Mouse (Mus musculus): Measurements from ENCODE around the gene H2-Oa. TPM values are rescaled to one million over a fixed set of nuclear protein-coding genes. Genes with fewer than 3 reads are reported as not detected.

The H2-Oa gene
- polyA plus RNA-seq, 1 experiment from 2014 or later: 0.24 TPM

GRCm38 (mm10) chr17:34126826-34127420, 34.8 kb downstream of the H2-Oa start:
- ATAC-seq (ENCODE audit: low read depth): no peak
- no peak overlapping the region for H3K9ac ChIP-seq
- H3K27ac ChIP-seq (replicated peaks): no peak overlapping the region
- H3K36me3 ChIP-seq: no peaks in the 10 kb centered on the region
- no peak overlapping the region; the same call in 1 of the 2 replicates for H3K4me3 ChIP-seq
- H3K4me2 ChIP-seq: no peak overlapping the region
- 35% methylated on average over 9 of the region's 9 CpGs for WGBS
- no peaks in the 10 kb centered on the region; the same call in 1 of the 2 replicates for H3K27me3 ChIP-seq
- peaks cover 56% of the 10 kb centered on the region for H3K4me1 ChIP-seq (replicated peaks)
- no peaks in the 10 kb centered on the region for H3K9me3 ChIP-seq

GRCm38 (mm10) chr17:34127475-34127874, 35.3 kb downstream of the H2-Oa start:
- 28% methylated on average over 6 of the region's 6 CpGs for WGBS
- no peak for ATAC-seq (ENCODE audit: low read depth)

GRCm38 (mm10) chr17:34128264-34128937, 36.3 kb downstream of the H2-Oa start:
- Histone ChIP-seq H3K27ac (replicated peaks) (peak overlapping the region; percentile 46; the same call in 1 of the 2 replicates), H3K4me3 (0 out of 2 replicates have a peak overlapping the region, but pooled peaks have one; percentile 8), H3K9me3 (no peaks in the 10 kb centered on the region), H3K4me2 (peak overlapping the region; percentile 17; the same call in 1 of the 2 replicates), H3K9ac (peak overlapping the region; percentile 52; the same call in 1 of the 2 replicates), H3K27me3 (no peaks in the 10 kb centered on the region; the same call in 1 of the 2 replicates), H3K4me1 (replicated peaks) (peaks cover 52% of the 10 kb centered on the region), H3K36me3 (no peaks in the 10 kb centered on the region)
- no peak for ATAC-seq (ENCODE audit: low read depth)
- WGBS: 21% methylated on average over 13 of the region's 13 CpGs

More at GRCm38 (mm10) chr17:34127475-34127874, 35.3 kb downstream of the H2-Oa start:
- Histone ChIP-seq H3K27me3 (no peaks in the 10 kb centered on the region; the same call in 1 of the 2 replicates), H3K4me2 (no peak overlapping the region), H3K4me1 (replicated peaks) (peaks cover 56% of the 10 kb centered on the region), H3K4me3 (no peak overlapping the region), H3K9ac (no peak overlapping the region), H3K9me3 (no peaks in the 10 kb centered on the region), H3K36me3 (no peaks in the 10 kb centered on the region), H3K27ac (replicated peaks) (no peak overlapping the region)

DNA sequence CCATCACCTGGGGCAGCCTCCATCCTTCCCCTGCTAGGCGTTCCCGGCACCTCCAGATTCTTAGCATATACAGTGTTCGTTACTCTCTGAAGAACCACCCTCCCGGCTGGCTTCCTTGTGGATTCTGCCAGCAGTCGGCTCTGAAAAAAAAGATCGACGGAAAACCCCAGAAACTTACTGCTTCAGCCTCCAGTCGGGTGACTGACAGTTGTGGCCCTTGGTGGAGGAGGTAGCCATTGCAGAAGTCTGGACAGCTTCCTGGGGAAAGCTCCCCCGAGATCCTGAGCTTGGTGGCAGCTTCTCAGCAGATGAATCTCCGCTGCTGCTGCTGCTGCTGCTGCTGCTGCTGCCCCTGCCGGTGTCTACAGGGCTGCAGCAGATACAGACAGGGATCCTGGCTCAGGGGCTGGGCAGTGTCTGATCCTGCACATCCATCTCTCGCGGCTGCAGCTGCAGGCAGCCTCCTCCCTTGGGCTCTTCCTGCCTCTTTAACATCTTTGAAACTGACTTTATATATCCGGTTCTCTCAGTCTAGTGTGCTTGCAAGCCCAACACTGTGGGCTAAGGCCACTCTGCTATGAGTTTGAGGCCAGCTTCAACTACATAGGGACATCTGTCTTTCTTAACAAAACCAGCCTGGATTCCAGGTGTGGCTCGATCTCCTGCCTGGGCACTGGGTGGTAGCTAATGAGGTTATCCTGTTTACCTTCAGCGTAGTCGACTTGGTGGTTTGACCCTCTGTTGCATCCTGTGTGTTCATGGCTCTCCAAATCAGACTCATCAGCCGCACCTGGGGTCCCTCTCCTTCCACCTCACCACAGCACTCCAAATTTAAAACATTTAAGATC, 37.0 kb downstream of the H2-Oa start:
- H3K9me3 ChIP-seq: no peaks in the 10 kb centered on the region
- 18% methylated on average over 18 of the region's 18 CpGs for WGBS
- peak overlapping the region; percentile 52; the same call in 1 of the 2 replicates for H3K9ac ChIP-seq
- peak overlapping the region; percentile 17; the same call in 1 of the 2 replicates for H3K4me2 ChIP-seq
- peak overlapping the region; percentile 46; the same call in 1 of the 2 replicates for H3K27ac ChIP-seq (replicated peaks)
- no peaks in the 10 kb centered on the region for H3K36me3 ChIP-seq
- H3K4me3 ChIP-seq: peak overlapping the region; percentile 8
- no peak for ATAC-seq (ENCODE audit: low read depth)
- H3K4me1 ChIP-seq (replicated peaks): peaks cover 44% of the 10 kb centered on the region
- no peaks in the 10 kb centered on the region; the same call in 1 of the 2 replicates for H3K27me3 ChIP-seq

GRCm38 (mm10) chr17:34130073-34130947, 38.2 kb downstream of the H2-Oa start:
- 80% methylated on average over 19 of the region's 19 CpGs for WGBS
- H3K27me3 ChIP-seq: no peaks in the 10 kb centered on the region; the same call in 1 of the 2 replicates
- H3K4me2 ChIP-seq: no peak overlapping the region
- H3K9me3 ChIP-seq: no peaks in the 10 kb centered on the region
- no peak for ATAC-seq (ENCODE audit: low read depth)
- H3K36me3 ChIP-seq: no peaks in the 10 kb centered on the region
- H3K4me3 ChIP-seq: no peak overlapping the region
- no peak overlapping the region for H3K27ac ChIP-seq (replicated peaks)
- H3K9ac ChIP-seq: no peak overlapping the region
- peaks cover 35% of the 10 kb centered on the region for H3K4me1 ChIP-seq (replicated peaks)

- H3K4me1 ChIP-seq (replicated peaks): peaks cover 31% of the 10 kb centered on the region
- no peaks in the 10 kb centered on the region for H3K9me3 ChIP-seq
- H3K4me2 ChIP-seq: no peak overlapping the region
- 73% methylated on average over 7 of the region's 7 CpGs for WGBS
- H3K27ac ChIP-seq (replicated peaks): no peak overlapping the region
- no peak overlapping the region for H3K4me3 ChIP-seq
- no peak overlapping the region for H3K9ac ChIP-seq
- ATAC-seq (ENCODE audit: low read depth): no peak
- peaks cover 9% of the 10 kb centered on the region for H3K27me3 ChIP-seq
- H3K36me3 ChIP-seq: no peaks in the 10 kb centered on the region
Observed at GRCm38 (mm10) chr17:34131911-34132310, 39.8 kb downstream of the H2-Oa start.

- Histone ChIP-seq H3K27me3 (peaks cover 23% of the 10 kb centered on the region), H3K9me3 (no peaks in the 10 kb centered on the region), H3K36me3 (no peaks in the 10 kb centered on the region), H3K27ac (replicated peaks) (no peak overlapping the region), H3K4me3 (no peak overlapping the region), H3K4me1 (replicated peaks) (peaks cover 19% of the 10 kb centered on the region), H3K4me2 (no peak overlapping the region), H3K9ac (no peak overlapping the region)
- no peak for ATAC-seq (ENCODE audit: low read depth)
- WGBS: 85% methylated on average over 11 of the region's 11 CpGs
Observed at GRCm38 (mm10) chr17:34133289-34133688, 41.1 kb downstream of the H2-Oa start.

- no peak overlapping the region for H3K9ac ChIP-seq
- no peaks in the 10 kb centered on the region for H3K9me3 ChIP-seq
- H3K4me1 ChIP-seq (replicated peaks): peaks cover 13% of the 10 kb centered on the region
- H3K36me3 ChIP-seq: no peaks in the 10 kb centered on the region
- no peak overlapping the region for H3K4me3 ChIP-seq
- no peak for ATAC-seq (ENCODE audit: low read depth)
- H3K27ac ChIP-seq (replicated peaks): no peak overlapping the region
- WGBS: 88% methylated on average over 3 of the region's 3 CpGs
- H3K27me3 ChIP-seq: peaks cover 35% of the 10 kb centered on the region
- H3K4me2 ChIP-seq: no peak overlapping the region
Observed at GRCm38 (mm10) chr17:34134451-34134850, 42.3 kb downstream of the H2-Oa start.

DNA sequence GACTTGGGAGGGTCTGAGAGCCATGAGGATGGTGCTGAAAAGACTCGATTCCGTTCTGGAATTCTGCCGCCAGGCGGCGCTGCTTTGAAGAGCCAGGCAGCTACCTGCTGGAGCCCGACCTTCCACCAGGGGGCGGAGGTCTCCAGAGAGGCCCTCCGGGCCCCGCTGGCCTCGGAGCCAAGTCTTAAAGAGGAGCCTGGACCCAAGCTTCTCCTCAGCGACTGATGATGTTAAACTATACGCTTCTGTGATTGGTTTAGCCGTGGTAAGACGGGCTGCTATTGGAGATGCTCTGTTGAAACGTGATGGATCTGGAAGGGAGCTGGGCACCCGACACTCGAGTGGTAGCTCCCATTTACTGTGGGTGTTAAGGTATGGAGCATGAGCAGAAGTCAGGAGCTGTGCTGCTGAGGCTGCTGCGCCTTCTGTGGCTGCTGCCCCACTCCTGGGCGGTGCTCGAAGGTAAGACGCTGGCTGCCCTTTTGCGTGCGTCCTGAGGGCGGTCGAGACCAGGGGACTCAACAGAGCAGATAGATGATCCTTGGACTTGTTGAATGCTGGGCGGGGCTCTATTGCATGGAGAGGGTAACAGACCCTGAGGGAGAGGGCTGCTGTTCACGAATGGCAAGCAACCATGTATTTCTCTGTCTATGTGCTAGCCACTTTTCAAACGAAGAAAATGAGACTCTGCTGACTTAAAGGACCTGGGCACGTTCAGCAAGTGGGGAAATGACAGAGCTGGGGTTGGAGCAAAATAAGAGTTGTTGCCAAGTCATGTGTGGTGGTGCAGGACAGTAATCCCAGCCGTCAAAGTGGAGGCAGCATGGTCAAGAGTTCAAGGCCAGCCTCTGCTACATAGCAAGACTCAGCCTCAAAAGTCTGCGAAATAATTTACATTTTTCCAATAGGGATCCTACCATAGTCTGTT, 43.4 kb downstream of the H2-Oa start:
- H3K4me1 ChIP-seq (replicated peaks): peaks cover 20% of the 10 kb centered on the region
- peak overlapping the region; percentile 71 for H3K4me2 ChIP-seq
- H3K36me3 ChIP-seq: no peaks in the 10 kb centered on the region
- WGBS: 6% methylated on average over 31 of the region's 31 CpGs
- peaks cover 46% of the 10 kb centered on the region for H3K27me3 ChIP-seq
- H3K9me3 ChIP-seq: no peaks in the 10 kb centered on the region
- no peak overlapping the region for H3K27ac ChIP-seq (replicated peaks)
- peak overlapping the region; percentile 37 for H3K4me3 ChIP-seq
- H3K9ac ChIP-seq: 0 out of 2 replicates have a peak overlapping the region, but pooled peaks have one; percentile 44
- peak; percentile 97 for ATAC-seq (ENCODE audit: low read depth)

- WGBS: 72% methylated on average over 7 of the region's 7 CpGs
- no peak overlapping the region for H3K9ac ChIP-seq
- H3K4me2 ChIP-seq: no peak overlapping the region
- no peak for ATAC-seq (ENCODE audit: low read depth)
- H3K9me3 ChIP-seq: no peaks in the 10 kb centered on the region
- peaks cover 20% of the 10 kb centered on the region for H3K4me1 ChIP-seq (replicated peaks)
- H3K4me3 ChIP-seq: no peak overlapping the region
- no peak overlapping the region for H3K27ac ChIP-seq (replicated peaks)
- peaks cover 60% of the 10 kb centered on the region for H3K27me3 ChIP-seq
- no peaks in the 10 kb centered on the region for H3K36me3 ChIP-seq
Observed at GRCm38 (mm10) chr17:34137601-34138000, 45.5 kb downstream of the H2-Oa start.
